Mouse (Mus musculus): Measurements from ENCODE around the gene Cux1. TPM values are rescaled to one million over a fixed set of nuclear protein-coding genes. Genes with fewer than 3 reads are reported as not detected.

Cux1 gene
- polyA plus RNA-seq, 1 experiment from 2014 or later = 89.1 TPM

GRCm38 (mm10) chr5:136589002-136589401 is 21.7 kb upstream of the Cux1 start:
- Histone ChIP-seq H3K4me1 (replicated peaks; ENCODE audit: control insufficient read depth, insufficient read depth, low read length) (no peaks in the 10 kb centered on the region), H3K36me3 (replicated peaks; ENCODE audit: control insufficient read depth, insufficient read depth) (no peaks in the 10 kb centered on the region), H3K4me3 (replicated peaks; ENCODE audit: low read length) (no peak overlapping the region), H3K27ac (no peak overlapping the region), H3K27me3 (ENCODE audit: control insufficient read depth, insufficient read depth, low read length) (no peaks in the 10 kb centered on the region), H3K9ac (no peak overlapping the region), H3K9me3 (ENCODE audit: control insufficient read depth, low read length) (no peaks in the 10 kb centered on the region), H3K4me2 (replicated peaks) (no peak overlapping the region)
- ATAC-seq (ENCODE audit: low FRiP score) (no peak), DNase-seq (ENCODE audit: low spot score) (no peak)
- WGBS = 79% methylated on average over 2 of the region's 2 CpGs

DNA sequence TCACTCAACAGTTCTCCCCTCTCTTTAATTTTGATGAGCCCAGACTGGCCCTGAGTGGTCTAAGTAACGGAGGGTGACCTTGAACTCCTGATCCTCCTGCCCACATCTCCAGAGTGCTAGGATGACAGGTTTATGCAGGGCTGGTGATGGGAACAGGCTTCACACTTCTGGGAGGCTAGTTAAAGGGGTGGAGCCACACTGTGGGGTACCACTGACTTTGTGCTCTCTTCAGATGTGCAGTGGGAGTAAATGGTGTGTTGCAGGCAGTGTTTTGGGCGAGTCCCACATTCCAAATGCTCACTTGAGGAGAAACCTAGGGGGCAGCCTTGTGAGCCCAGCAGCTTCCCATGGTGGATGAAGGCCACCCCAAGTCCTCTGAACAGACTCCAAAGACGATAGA is 21.2 kb upstream of the Cux1 start:
- H3K4me1 ChIP-seq (replicated peaks; ENCODE audit: control insufficient read depth, insufficient read depth, low read length) = no peaks in the 10 kb centered on the region
- 69% methylated on average over 3 of the region's 3 CpGs for WGBS
- H3K9me3 ChIP-seq (ENCODE audit: control insufficient read depth, low read length) = no peaks in the 10 kb centered on the region
- no peak overlapping the region for H3K27ac ChIP-seq
- no peak for ATAC-seq (ENCODE audit: low FRiP score)
- DNase-seq (ENCODE audit: low spot score) = no peak
- H3K9ac ChIP-seq = no peak overlapping the region
- H3K4me2 ChIP-seq (replicated peaks) = no peak overlapping the region
- no peak overlapping the region for H3K4me3 ChIP-seq (replicated peaks; ENCODE audit: low read length)
- no peaks in the 10 kb centered on the region for H3K27me3 ChIP-seq (ENCODE audit: control insufficient read depth, insufficient read depth, low read length)
- H3K36me3 ChIP-seq (replicated peaks; ENCODE audit: control insufficient read depth, insufficient read depth) = no peaks in the 10 kb centered on the region

DNA sequence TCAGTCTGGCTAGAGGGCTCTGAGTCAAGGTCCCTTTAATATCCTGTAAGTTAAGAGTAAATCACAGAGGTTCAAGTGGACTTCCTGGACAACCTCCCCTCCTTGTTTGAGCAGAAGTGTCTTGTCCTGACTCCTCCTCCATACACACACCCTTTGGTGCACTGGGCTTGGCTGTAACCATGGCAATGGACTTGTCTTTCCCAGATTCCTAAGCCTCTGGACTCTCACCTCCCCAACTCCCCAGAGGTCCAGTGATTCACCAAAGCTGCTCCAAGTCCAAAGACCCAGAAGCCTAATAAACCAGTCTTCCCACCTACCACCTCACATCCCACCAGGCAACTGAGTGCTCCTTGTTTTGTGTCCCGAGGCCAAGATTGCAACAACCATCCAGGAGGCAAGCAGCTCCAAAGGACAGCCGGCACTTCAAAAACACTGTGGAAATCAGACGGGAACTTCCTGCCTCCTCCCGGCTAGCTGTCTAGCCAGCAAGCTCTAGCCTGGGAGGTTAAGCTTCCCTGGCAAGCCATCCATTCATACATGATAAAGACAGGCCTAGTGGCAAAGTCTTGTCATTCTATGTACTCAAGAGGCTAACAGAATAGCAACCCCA is 17.5 kb upstream of the Cux1 start:
- 61% methylated on average over 4 of the region's 4 CpGs for WGBS
- Histone ChIP-seq H3K9ac (no peak overlapping the region), H3K4me2 (replicated peaks) (no peak overlapping the region), H3K36me3 (replicated peaks; ENCODE audit: control insufficient read depth, insufficient read depth) (no peaks in the 10 kb centered on the region), H3K27ac (no peak overlapping the region), H3K4me1 (replicated peaks; ENCODE audit: control insufficient read depth, insufficient read depth, low read length) (no peaks in the 10 kb centered on the region; the same call in 1 of the 2 replicates), H3K27me3 (ENCODE audit: control insufficient read depth, insufficient read depth, low read length) (peaks cover 24% of the 10 kb centered on the region), H3K4me3 (replicated peaks; ENCODE audit: low read length) (no peak overlapping the region), H3K9me3 (ENCODE audit: control insufficient read depth, low read length) (no peaks in the 10 kb centered on the region)
- ATAC-seq (ENCODE audit: low FRiP score) = no peak
- DNase-seq (ENCODE audit: low spot score) = no peak

DNA sequence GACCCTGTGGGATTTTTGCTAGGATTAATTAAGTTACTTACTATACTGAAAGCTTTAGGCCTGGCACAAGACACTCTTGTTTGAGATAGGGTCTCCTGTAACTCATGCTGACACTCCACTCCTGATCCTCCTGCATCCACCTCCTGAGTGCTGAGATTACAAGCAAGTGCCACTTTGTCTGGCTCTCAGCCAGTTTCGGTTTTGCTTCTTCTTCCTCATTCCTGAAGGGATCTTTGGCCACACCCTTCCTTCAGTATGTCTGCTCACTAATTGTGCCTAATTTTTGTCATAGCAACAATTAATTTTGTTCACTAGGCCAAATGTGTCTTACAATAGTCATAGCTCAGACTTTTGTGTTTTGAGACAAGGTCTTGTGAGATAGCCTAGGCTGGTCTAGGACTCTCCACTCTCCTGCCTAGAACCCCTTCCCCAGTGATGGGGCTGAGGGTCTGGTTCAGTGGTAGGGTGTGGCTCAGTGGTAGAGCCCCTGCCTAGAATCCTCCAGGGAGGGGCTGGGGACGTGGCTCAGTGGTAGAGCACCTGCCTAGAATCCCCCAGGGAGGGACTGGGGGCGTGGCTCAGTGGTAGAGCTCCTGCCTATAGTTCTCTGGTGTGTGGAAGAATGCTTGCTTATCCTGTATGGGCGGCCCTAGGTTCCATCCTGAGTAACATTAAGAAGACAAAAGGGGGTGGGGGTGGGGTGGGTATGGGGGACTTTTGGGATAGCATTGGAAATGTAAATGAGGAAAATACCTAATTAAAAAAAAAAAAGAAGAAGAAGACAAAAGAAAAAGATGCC is 16.6 kb upstream of the Cux1 start:
- Histone ChIP-seq H3K36me3 (replicated peaks; ENCODE audit: control insufficient read depth, insufficient read depth) (no peaks in the 10 kb centered on the region), H3K27ac (no peak overlapping the region), H3K9ac (no peak overlapping the region), H3K27me3 (ENCODE audit: control insufficient read depth, insufficient read depth, low read length) (peaks cover 24% of the 10 kb centered on the region), H3K4me2 (replicated peaks) (no peak overlapping the region), H3K4me3 (replicated peaks; ENCODE audit: low read length) (no peak overlapping the region), H3K4me1 (replicated peaks; ENCODE audit: control insufficient read depth, insufficient read depth, low read length) (no peaks in the 10 kb centered on the region; the same call in 1 of the 2 replicates), H3K9me3 (ENCODE audit: control insufficient read depth, low read length) (no peaks in the 10 kb centered on the region)
- ATAC-seq (ENCODE audit: low FRiP score) (no peak), DNase-seq (ENCODE audit: low spot score) (no peak)
- WGBS = 78% methylated on average over 4 of the region's 4 CpGs

DNA sequence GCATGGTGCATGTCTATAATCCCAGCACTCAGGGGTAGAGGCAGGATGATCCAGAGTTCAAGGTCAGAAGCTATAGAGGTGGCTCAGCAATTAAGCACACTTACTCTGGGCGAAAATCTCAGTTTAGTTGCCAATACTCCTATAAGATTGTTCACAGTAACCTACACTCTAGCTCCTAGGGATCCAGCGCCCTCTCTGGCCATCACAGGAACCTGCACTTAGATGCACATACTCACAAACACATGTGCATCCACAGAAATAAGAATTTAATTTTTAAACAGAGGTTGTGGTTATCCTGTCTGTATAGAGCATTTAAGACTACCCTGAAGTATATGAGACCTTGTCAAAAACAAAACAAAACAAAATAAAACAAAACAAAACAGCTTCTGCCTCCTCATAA is 16.0 kb upstream of the Cux1 start:
- no peak overlapping the region for H3K27ac ChIP-seq
- no peaks in the 10 kb centered on the region; the same call in 1 of the 2 replicates for H3K4me1 ChIP-seq (replicated peaks; ENCODE audit: control insufficient read depth, insufficient read depth, low read length)
- ATAC-seq (ENCODE audit: low FRiP score) (no peak), DNase-seq (ENCODE audit: low spot score) (no peak)
- H3K4me2 ChIP-seq (replicated peaks) = no peak overlapping the region
- 84% methylated on average over 2 of the region's 2 CpGs for WGBS
- peaks cover 24% of the 10 kb centered on the region for H3K27me3 ChIP-seq (ENCODE audit: control insufficient read depth, insufficient read depth, low read length)
- H3K4me3 ChIP-seq (replicated peaks; ENCODE audit: low read length) = no peak overlapping the region
- no peaks in the 10 kb centered on the region for H3K9me3 ChIP-seq (ENCODE audit: control insufficient read depth, low read length)
- no peaks in the 10 kb centered on the region for H3K36me3 ChIP-seq (replicated peaks; ENCODE audit: control insufficient read depth, insufficient read depth)
- H3K9ac ChIP-seq = no peak overlapping the region

DNA sequence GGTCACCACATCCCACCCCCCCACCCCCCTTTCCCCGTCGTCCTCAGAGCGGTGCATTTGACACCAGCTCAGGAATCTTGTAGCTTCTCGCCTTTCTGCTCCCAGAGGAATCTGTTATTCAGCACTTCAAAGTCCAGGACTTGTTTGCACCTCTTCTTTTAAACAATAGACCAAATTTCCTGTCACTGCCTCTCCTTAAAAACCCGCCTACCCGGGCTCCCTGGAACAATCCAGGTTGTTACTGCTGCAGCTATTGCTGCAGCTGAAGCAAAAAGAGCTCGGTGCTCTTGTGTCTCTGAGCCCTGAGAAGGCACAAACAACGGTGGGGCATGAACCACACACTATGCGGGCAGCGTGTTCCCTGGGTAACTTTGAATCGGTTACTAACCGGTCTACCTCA is 14.9 kb upstream of the Cux1 start:
- Histone ChIP-seq H3K4me1 (replicated peaks; ENCODE audit: control insufficient read depth, insufficient read depth, low read length) (no peaks in the 10 kb centered on the region; the same call in 1 of the 2 replicates), H3K9ac (no peak overlapping the region), H3K4me3 (replicated peaks; ENCODE audit: low read length) (no peak overlapping the region), H3K27ac (no peak overlapping the region), H3K27me3 (ENCODE audit: control insufficient read depth, insufficient read depth, low read length) (peaks cover 24% of the 10 kb centered on the region), H3K9me3 (ENCODE audit: control insufficient read depth, low read length) (no peaks in the 10 kb centered on the region), H3K36me3 (replicated peaks; ENCODE audit: control insufficient read depth, insufficient read depth) (no peaks in the 10 kb centered on the region), H3K4me2 (replicated peaks) (peak overlapping the region; percentile 23; the same call in 1 of the 2 replicates)
- ATAC-seq (ENCODE audit: low FRiP score) (no peak), DNase-seq (ENCODE audit: low spot score) (no peak)
- 8% methylated on average over 12 of the region's 12 CpGs for whole genome bisulfite sequencing

DNA sequence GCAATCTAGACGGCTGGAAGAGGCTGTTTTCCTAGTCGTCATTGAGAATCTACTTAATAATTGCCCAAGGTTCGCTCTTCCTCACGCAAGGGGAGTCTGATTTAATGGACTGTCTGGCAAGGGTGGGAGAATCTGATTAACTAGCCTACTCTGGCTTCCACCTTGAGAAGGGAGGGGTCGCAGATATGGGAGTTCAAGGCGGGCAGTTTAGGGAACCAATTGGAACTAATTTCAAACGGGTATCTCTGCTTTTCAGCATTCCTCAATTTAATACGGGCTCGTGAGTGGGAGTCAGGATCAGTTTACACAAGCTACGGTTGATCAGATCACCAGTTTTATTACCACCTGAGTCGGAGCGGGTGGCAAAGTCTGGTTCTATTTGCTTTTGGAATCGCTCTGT is 14.3 kb upstream of the Cux1 start:
- Histone ChIP-seq H3K9ac (no peak overlapping the region), H3K36me3 (replicated peaks; ENCODE audit: control insufficient read depth, insufficient read depth) (no peaks in the 10 kb centered on the region), H3K27ac (no peak overlapping the region), H3K9me3 (ENCODE audit: control insufficient read depth, low read length) (no peaks in the 10 kb centered on the region), H3K4me3 (replicated peaks; ENCODE audit: low read length) (no peak overlapping the region), H3K4me2 (replicated peaks) (peak overlapping the region; percentile 23), H3K27me3 (ENCODE audit: control insufficient read depth, insufficient read depth, low read length) (peaks cover 24% of the 10 kb centered on the region), H3K4me1 (replicated peaks; ENCODE audit: control insufficient read depth, insufficient read depth, low read length) (no peaks in the 10 kb centered on the region; the same call in 1 of the 2 replicates)
- ATAC-seq (ENCODE audit: low FRiP score) = no peak
- DNase-seq (ENCODE audit: low spot score) = no peak
- 3% methylated on average over 13 of the region's 13 CpGs for WGBS

DNA sequence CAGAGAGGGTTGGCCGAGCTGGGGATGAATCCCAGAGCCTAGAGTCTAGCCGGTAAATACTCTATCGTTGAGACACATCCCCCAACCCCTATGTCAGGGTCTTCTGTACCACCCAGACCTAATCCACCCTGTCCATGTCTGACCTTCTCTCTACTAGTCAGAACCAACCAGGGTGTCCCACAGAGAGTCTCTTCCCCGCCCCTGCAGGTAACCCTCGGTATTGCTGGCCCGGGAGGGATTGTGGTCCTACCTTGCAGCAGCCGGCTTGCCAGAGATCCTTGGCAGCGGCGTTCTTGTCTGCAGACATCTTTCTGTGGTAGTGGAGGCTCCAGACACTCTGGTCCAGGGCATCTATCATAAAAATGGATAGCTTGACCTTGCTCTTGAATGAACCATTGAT is 13.9 kb upstream of the Cux1 start:
- WGBS = 17% methylated on average over 9 of the region's 9 CpGs
- peaks cover 24% of the 10 kb centered on the region for H3K27me3 ChIP-seq (ENCODE audit: control insufficient read depth, insufficient read depth, low read length)

GRCm38 (mm10) chr5:136578201-136578600 is 10.9 kb upstream of the Cux1 start:
- Histone ChIP-seq H3K27me3 (ENCODE audit: control insufficient read depth, insufficient read depth, low read length) (peaks cover 23% of the 10 kb centered on the region), H3K4me1 (replicated peaks; ENCODE audit: control insufficient read depth, insufficient read depth, low read length) (no peaks in the 10 kb centered on the region; the same call in 1 of the 2 replicates), H3K9me3 (ENCODE audit: control insufficient read depth, low read length) (no peaks in the 10 kb centered on the region), H3K4me2 (replicated peaks) (no peak overlapping the region), H3K27ac (no peak overlapping the region), H3K9ac (no peak overlapping the region), H3K36me3 (replicated peaks; ENCODE audit: control insufficient read depth, insufficient read depth) (no peaks in the 10 kb centered on the region), H3K4me3 (replicated peaks; ENCODE audit: low read length) (no peak overlapping the region)
- WGBS = 52% methylated on average over 10 of the region's 10 CpGs
- DNase-seq (ENCODE audit: low spot score) (no peak), ATAC-seq (ENCODE audit: low FRiP score) (no peak)

More for the DNA sequence above, 13.9 kb upstream of the Cux1 start:
- Histone ChIP-seq H3K4me3 (replicated peaks; ENCODE audit: low read length) (no peak overlapping the region), H3K4me1 (replicated peaks; ENCODE audit: control insufficient read depth, insufficient read depth, low read length) (no peaks in the 10 kb centered on the region; the same call in 1 of the 2 replicates), H3K9me3 (ENCODE audit: control insufficient read depth, low read length) (no peaks in the 10 kb centered on the region), H3K9ac (no peak overlapping the region), H3K4me2 (replicated peaks) (peak overlapping the region; percentile 23; the same call in 1 of the 2 replicates), H3K36me3 (replicated peaks; ENCODE audit: control insufficient read depth, insufficient read depth) (no peaks in the 10 kb centered on the region), H3K27ac (no peak overlapping the region)
- DNase-seq (ENCODE audit: low spot score) (no peak), ATAC-seq (ENCODE audit: low FRiP score) (no peak)

All from hindbrain, embryonic 14.5 days (tissue).